Mouse (Mus musculus) spleen, adult 2 months (tissue): ENCODE data around the gene Spata13.

ENCODE experiments used
- CTCF ChIP-seq: fragments of 200-500 bp; IDR thresholded peaks from 2 replicates; pipeline ENCODE4 v1.5.1; 2011; ENCODE audit warnings: mild to moderate bottlenecking, inconsistent platforms; ENCODE audit not compliant: insufficient read depth, insufficient read length, insufficient replicate concordance; ENCODE audit errors: extremely low read depth
- POLR2A ChIP-seq: fragments of 200-500 bp; IDR thresholded peaks from 2 replicates; pipeline ENCODE4 v1.6.1; 2011; ENCODE audit warnings: low read depth, low read length, inconsistent platforms

DNA sequence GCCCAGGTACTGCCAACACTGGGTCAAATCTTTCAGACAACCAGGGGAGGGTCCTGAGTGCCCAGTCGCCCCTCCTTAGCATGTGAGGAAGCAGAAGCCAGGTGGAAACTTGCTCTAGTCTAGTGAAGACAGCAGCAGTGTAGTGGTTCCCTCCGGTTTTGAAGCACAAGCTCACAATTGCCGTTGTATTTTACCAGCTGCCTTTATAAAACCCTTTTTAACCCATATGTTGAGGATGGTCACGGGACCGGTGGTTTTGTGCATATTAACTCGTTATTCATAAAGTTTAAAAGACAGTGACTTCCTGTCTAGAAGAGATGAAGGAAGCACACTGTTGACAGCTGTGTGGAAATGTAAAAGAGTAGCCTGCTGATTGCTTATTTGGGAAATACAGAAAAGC is 98.3 kb downstream of the Spata13 start:
- TF ChIP-seq POLR2A (no peak), CTCF (no peak)
